Comparison of ENCODE assay signal across 28 mouse cellular contexts in the genomic region with DNA sequence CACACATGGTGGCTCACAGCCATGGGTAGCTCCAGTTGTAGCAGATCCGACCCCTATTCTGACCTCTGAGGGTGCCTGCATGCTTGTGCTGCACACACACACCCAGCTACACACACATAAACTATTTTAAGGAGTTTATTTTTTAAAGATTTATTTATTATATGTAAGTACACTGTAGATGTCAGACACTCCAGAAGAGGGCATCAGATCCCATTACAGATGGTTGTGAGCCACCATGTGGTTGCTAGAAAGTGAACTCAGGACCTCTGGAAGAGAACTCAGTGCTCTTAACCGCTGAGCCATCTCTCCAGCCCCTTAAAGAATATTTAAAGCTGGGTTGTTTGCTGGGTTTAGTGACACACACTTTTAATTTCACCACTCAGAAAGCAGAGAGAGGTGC. TPM values are rescaled to one million over a fixed set of nuclear protein-coding genes. Genes with fewer than 3 reads are reported as not detected.
A peak's percentile ranks its signal among the peaks of the same experiment; 100 is the strongest.
DNase-seq lines count a peak whose midpoint lies in the region; ATAC-seq and TF ChIP-seq lines count a peak whose summit lies in the region.
"Had no signal": no experiment of that assay in that cellular context is flagged by ENCODE, and none has a peak within 500 bp of the region (broad histone marks: within the 10 kb centered on the region; RNA-seq: fewer than 3 reads in every experiment).

No protein-coding gene starts in this region.

- no peaks in the 10 kb centered on the region for H3K4me1 ChIP-seq in intestine, postnatal 0 days (replicated peaks; ENCODE audit: control insufficient read depth, insufficient read depth, low read length)
- H3K4me1 ChIP-seq in intestine, embryonic 15.5 days (replicated peaks) = no peaks in the 10 kb centered on the region
- H3K4me1 ChIP-seq in lung, embryonic 14.5 days (ENCODE audit: insufficient read depth) = no peaks in the 10 kb centered on the region
- H3K4me1 ChIP-seq: embryonic facial prominence, embryonic 10.5 days; embryonic facial prominence, embryonic 15.5 days; forebrain, embryonic 12.5 days; limb, embryonic 13.5 days; midbrain, embryonic 13.5 days had no signal

- DNase-seq in lung, embryonic 14.5 days = no peak
- no peak for DNase-seq in lung, adult 18-20 months
- DNase-seq in 416B (ENCODE audit: low read depth) = peak; percentile 28
- peak; percentile 15 for DNase-seq in NIH3T3 (ENCODE audit: low read depth)
- DNase-seq in adrenal gland, postnatal 14 days = no peak
- DNase-seq: adrenal gland, postnatal 36 days; cerebellum, adult 2 months; cerebellum, postnatal 14 days; forebrain, postnatal 0 days; gastrocnemius, postnatal 14 days; kidney, adult 18-20 months; kidney, postnatal 4 days; lung, adult 2 months; right cerebral cortex, adult 18-20 months; thymus, adult 2 months; thymus, postnatal 36 days had no signal

- H3K27me3 ChIP-seq in intestine, postnatal 0 days (replicated peaks; ENCODE audit: control insufficient read depth, insufficient read depth, low read length) = no peaks in the 10 kb centered on the region
- no peaks in the 10 kb centered on the region for H3K27me3 ChIP-seq in intestine, embryonic 15.5 days (replicated peaks)
- no peaks in the 10 kb centered on the region for H3K27me3 ChIP-seq in lung, embryonic 14.5 days (ENCODE audit: insufficient read depth, low read length)
- H3K27me3 ChIP-seq: embryonic facial prominence, embryonic 15.5 days; forebrain, embryonic 12.5 days; limb, embryonic 13.5 days; midbrain, embryonic 13.5 days had no signal

- H3K27ac ChIP-seq in intestine, postnatal 0 days (ENCODE audit: low read depth, low read length) = no peak overlapping the region
- H3K27ac ChIP-seq in intestine, embryonic 15.5 days = no peak overlapping the region
- no peak overlapping the region for H3K27ac ChIP-seq in lung, embryonic 14.5 days (ENCODE audit: low read depth)
- H3K27ac ChIP-seq: embryonic facial prominence, embryonic 10.5 days; embryonic facial prominence, embryonic 15.5 days; forebrain, embryonic 12.5 days; hindbrain, embryonic 14.5 days; limb, embryonic 13.5 days; macrophage; midbrain, embryonic 13.5 days had no signal

- H3K9ac ChIP-seq in intestine, postnatal 0 days (ENCODE audit: low read depth, low read length) = no peak overlapping the region
- no peak overlapping the region for H3K9ac ChIP-seq in intestine, embryonic 15.5 days
- H3K9ac ChIP-seq in lung, embryonic 14.5 days = no peak overlapping the region
- H3K9ac ChIP-seq: embryonic facial prominence, embryonic 15.5 days; forebrain, embryonic 12.5 days; forebrain, postnatal 0 days; hindbrain, embryonic 14.5 days; limb, embryonic 13.5 days; midbrain, embryonic 13.5 days had no signal

- TF ChIP-seq CTCF in intestine, postnatal 0 days (IDR thresholded peaks at IDR 0.05; ENCODE audit: low read depth) = peak; percentile 38
- TF ChIP-seq CTCF in lung, embryonic 14.5 days (IDR thresholded peaks at IDR 0.05; ENCODE audit: low read depth) = 0 out of 2 replicates have a peak, but pooled peaks have one; percentile 13

- no peaks in the 10 kb centered on the region for H3K9me3 ChIP-seq in intestine, postnatal 0 days (ENCODE audit: control insufficient read depth)
- no peaks in the 10 kb centered on the region for H3K9me3 ChIP-seq in intestine, embryonic 15.5 days
- H3K9me3 ChIP-seq in lung, embryonic 14.5 days (ENCODE audit: low read depth, low read length) = no peaks in the 10 kb centered on the region
- H3K9me3 ChIP-seq: embryonic facial prominence, embryonic 10.5 days; embryonic facial prominence, embryonic 15.5 days; forebrain, embryonic 12.5 days; G1E; limb, embryonic 13.5 days; midbrain, embryonic 13.5 days had no signal

- 65% methylated on average over 2 of the region's 2 CpGs for WGBS in intestine, postnatal 0 days
- 62% methylated on average over 2 of the region's 2 CpGs for WGBS in intestine, embryonic 15.5 days
- WGBS in lung, embryonic 14.5 days = 76% methylated on average over 2 of the region's 2 CpGs

- H3K4me3 ChIP-seq in intestine, postnatal 0 days (ENCODE audit: low read depth, low read length) = no peak overlapping the region
- no peak overlapping the region for H3K4me3 ChIP-seq in intestine, embryonic 15.5 days (replicated peaks)
- H3K4me3 ChIP-seq in lung, embryonic 14.5 days (ENCODE audit: low read depth, low read length) = no peak overlapping the region
- H3K4me3 ChIP-seq: embryonic facial prominence, embryonic 10.5 days; embryonic facial prominence, embryonic 15.5 days; forebrain, embryonic 12.5 days; limb, embryonic 13.5 days; midbrain, embryonic 13.5 days had no signal

- ATAC-seq in intestine, postnatal 0 days = no peak
- ATAC-seq in intestine, embryonic 15.5 days = no peak
- ATAC-seq in lung, embryonic 14.5 days (ENCODE audit: insufficient read depth) = no peak
- ATAC-seq: forebrain, postnatal 0 days; midbrain, embryonic 13.5 days had no signal

- H3K4me2 ChIP-seq in intestine, postnatal 0 days (replicated peaks; ENCODE audit: low read depth) = no peak overlapping the region
- no peak overlapping the region for H3K4me2 ChIP-seq in intestine, embryonic 15.5 days (replicated peaks)
- H3K4me2 ChIP-seq in lung, embryonic 14.5 days = no peak overlapping the region
- H3K4me2 ChIP-seq: embryonic facial prominence, embryonic 15.5 days; forebrain, embryonic 12.5 days; heart, embryonic 11.5 days; hindbrain, embryonic 14.5 days; limb, embryonic 13.5 days; liver, embryonic 11.5 days; midbrain, embryonic 13.5 days had no signal

- H3K36me3 ChIP-seq in intestine, postnatal 0 days (ENCODE audit: control insufficient read depth, insufficient read depth) = peaks cover 37% of the 10 kb centered on the region
- H3K36me3 ChIP-seq in intestine, embryonic 15.5 days = peaks cover 15% of the 10 kb centered on the region; the same call in 1 of the 2 replicates
- H3K36me3 ChIP-seq in lung, embryonic 14.5 days (ENCODE audit: insufficient read depth) = 0 out of 2 replicates have a peak, but pooled peaks cover 7% of the 10 kb centered on the region

RNA-seq across cellular contexts. Expression of gene Anapc16, which starts 16.4 kb away (rescaled TPM):
- polyA plus RNA-seq in intestine, postnatal 0 days (2015; fragmentation: Nextera tagmentation; extraction: Ambion mirVana) = 98.4 and 100 TPM in 2 replicates
- polyA plus RNA-seq in intestine, embryonic 15.5 days (2015; fragmentation: Nextera tagmentation; extraction: Ambion mirVana) = 99.9 and 101 TPM in 2 replicates
- polyA plus RNA-seq in lung, embryonic 14.5 days (2014; fragmentation: Nextera tagmentation; extraction: Ambion mirVana) = 108 and 109 TPM in 2 replicates
- 57.5 and 68.8 TPM in 2 replicates for total RNA-seq in adrenal gland, postnatal 14 days (2021)

RNA-seq across cellular contexts. Expression of gene Ascc1, which starts 16.7 kb away (rescaled TPM):
- 28.7 TPM in 2 replicates for polyA plus RNA-seq in intestine, postnatal 0 days (2015; fragmentation: Nextera tagmentation; extraction: Ambion mirVana)
- 45.2 and 45.3 TPM in 2 replicates for polyA plus RNA-seq in intestine, embryonic 15.5 days (2015; fragmentation: Nextera tagmentation; extraction: Ambion mirVana)
- 34.7 and 35.3 TPM in 2 replicates for polyA plus RNA-seq in lung, embryonic 14.5 days (2014; fragmentation: Nextera tagmentation; extraction: Ambion mirVana)
- 27.8 and 29.8 TPM in 2 replicates for total RNA-seq in adrenal gland, postnatal 14 days (2021)

Comparison
In these comparisons a context has a peak if more than half of its experiments do, and no peak if none do; other contexts are left out.
1. DNase-seq: peak in 416B (single experiment) and NIH3T3 (single experiment); none in lung, embryonic 14.5 days (single experiment), lung, adult 18-20 months (0 of 2) and adrenal gland, postnatal 14 days (single experiment).